Comparison of ENCODE assay signal across 8 mouse cellular contexts in the genomic region with DNA sequence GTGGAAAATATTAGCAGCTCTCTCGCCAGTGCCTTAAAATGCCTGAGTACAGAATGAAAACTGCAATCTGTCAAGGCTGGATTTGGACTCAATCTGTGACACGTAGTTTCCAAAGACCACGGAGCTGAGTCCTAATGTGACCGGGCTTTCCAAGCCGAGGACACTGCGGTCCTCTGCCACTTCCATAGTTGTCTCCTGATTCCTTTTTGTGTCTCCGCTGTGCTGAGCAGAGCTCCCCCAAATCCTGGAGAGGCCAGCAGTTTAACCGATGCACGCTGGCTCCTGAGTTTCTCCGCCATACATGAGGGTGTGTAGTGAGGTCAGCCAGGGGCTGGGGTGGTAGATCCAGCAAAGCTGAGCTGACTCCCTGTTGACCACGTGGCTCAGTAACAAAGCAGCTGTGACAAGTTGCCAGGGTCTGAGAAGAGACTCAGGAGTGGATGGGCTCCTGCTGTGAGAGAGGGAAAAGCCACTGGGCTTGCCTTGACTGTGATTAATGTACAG. TPM values are rescaled to one million over a fixed set of nuclear protein-coding genes. Genes with fewer than 3 reads are reported as not detected.
DNase-seq lines count a peak whose midpoint lies in the region; ATAC-seq lines count a peak whose summit lies in the region.

No protein-coding gene starts in this region.

- H3K4me3 ChIP-seq in forebrain, embryonic 14.5 days (ENCODE audit: low read depth, low read length), result no peak overlapping the region
- H3K4me3 ChIP-seq in forebrain, embryonic 12.5 days (replicated peaks), result no peak overlapping the region
- no peak overlapping the region for H3K4me3 ChIP-seq in heart, embryonic 12.5 days
- no peak overlapping the region for H3K4me3 ChIP-seq in limb, embryonic 13.5 days

- peak; percentile 19 for DNase-seq in forebrain, embryonic 14.5 days (ENCODE audit: low spot score)
- peak; percentile 56 for DNase-seq in MN1 (ENCODE audit: low spot score)
- no peak for DNase-seq in thymus, postnatal 4 days
- DNase-seq in left cerebral cortex, postnatal 14 days (ENCODE audit: low spot score in 2 of 2), result no peak

- H3K27ac ChIP-seq in forebrain, embryonic 14.5 days (ENCODE audit: low read depth, low read length), result no peak overlapping the region
- H3K27ac ChIP-seq in forebrain, embryonic 12.5 days, result no peak overlapping the region
- H3K27ac ChIP-seq in heart, embryonic 12.5 days (ENCODE audit: poor library complexity, severe bottlenecking), result peak overlapping the region; percentile 78
- H3K27ac ChIP-seq in limb, embryonic 13.5 days, result peak overlapping the region; percentile 75

- 66% methylated on average over 11 of the region's 11 CpGs for WGBS in forebrain, embryonic 14.5 days
- WGBS in forebrain, embryonic 12.5 days, result 67% methylated on average over 11 of the region's 11 CpGs
- WGBS in heart, embryonic 12.5 days, result 35% methylated on average over 11 of the region's 11 CpGs
- 44% methylated on average over 11 of the region's 11 CpGs for WGBS in limb, embryonic 13.5 days

- H3K4me1 ChIP-seq in forebrain, embryonic 14.5 days (ENCODE audit: control insufficient read depth, insufficient read depth, low read length), result peaks cover 6% of the 10 kb centered on the region
- H3K4me1 ChIP-seq in forebrain, embryonic 12.5 days, result peaks cover 14% of the 10 kb centered on the region
- H3K4me1 ChIP-seq in heart, embryonic 12.5 days (replicated peaks), result peaks cover 68% of the 10 kb centered on the region
- peaks cover 62% of the 10 kb centered on the region for H3K4me1 ChIP-seq in limb, embryonic 13.5 days

- H3K36me3 ChIP-seq in forebrain, embryonic 14.5 days (ENCODE audit: control insufficient read depth, insufficient read depth, low read length), result no peaks in the 10 kb centered on the region
- H3K36me3 ChIP-seq in forebrain, embryonic 12.5 days (replicated peaks), result no peaks in the 10 kb centered on the region
- H3K36me3 ChIP-seq in heart, embryonic 12.5 days, result no peaks in the 10 kb centered on the region
- H3K36me3 ChIP-seq in limb, embryonic 13.5 days, result no peaks in the 10 kb centered on the region

- intact Hi-C loops in left cerebral cortex, postnatal 14 days (cut with DNase I), result no loop called here

- H3K9me3 ChIP-seq in forebrain, embryonic 14.5 days (replicated peaks; ENCODE audit: control insufficient read depth, low read length), result no peaks in the 10 kb centered on the region
- H3K9me3 ChIP-seq in forebrain, embryonic 12.5 days, result no peaks in the 10 kb centered on the region
- no peaks in the 10 kb centered on the region for H3K9me3 ChIP-seq in heart, embryonic 12.5 days (replicated peaks)
- no peaks in the 10 kb centered on the region for H3K9me3 ChIP-seq in limb, embryonic 13.5 days

- no peak overlapping the region for H3K4me2 ChIP-seq in forebrain, embryonic 14.5 days (ENCODE audit: low read length)
- H3K4me2 ChIP-seq in forebrain, embryonic 12.5 days, result no peak overlapping the region
- H3K4me2 ChIP-seq in heart, embryonic 12.5 days, result 0 out of 2 replicates have a peak overlapping the region, but pooled peaks have one; percentile 17
- H3K4me2 ChIP-seq in limb, embryonic 13.5 days (replicated peaks), result peak overlapping the region; percentile 31

- H3K9ac ChIP-seq in forebrain, embryonic 14.5 days (ENCODE audit: low read length), result no peak overlapping the region
- H3K9ac ChIP-seq in forebrain, embryonic 12.5 days, result no peak overlapping the region
- H3K9ac ChIP-seq in heart, embryonic 12.5 days, result no peak overlapping the region
- H3K9ac ChIP-seq in limb, embryonic 13.5 days, result peak overlapping the region; percentile 32; the same call in 1 of the 2 replicates

- no peaks in the 10 kb centered on the region for H3K27me3 ChIP-seq in forebrain, embryonic 14.5 days (replicated peaks; ENCODE audit: control insufficient read depth, insufficient read depth, low read length)
- H3K27me3 ChIP-seq in forebrain, embryonic 12.5 days, result no peaks in the 10 kb centered on the region
- H3K27me3 ChIP-seq in heart, embryonic 12.5 days (replicated peaks), result no peaks in the 10 kb centered on the region
- H3K27me3 ChIP-seq in limb, embryonic 13.5 days, result no peaks in the 10 kb centered on the region

- no peak for ATAC-seq in forebrain, embryonic 14.5 days
- no peak for ATAC-seq in forebrain, embryonic 12.5 days (ENCODE audit: low FRiP score)
- no peak for ATAC-seq in heart, embryonic 12.5 days (ENCODE audit: insufficient number of reproducible peaks, low FRiP score)
- ATAC-seq in limb, embryonic 13.5 days (ENCODE audit: low FRiP score, low read depth), result no peak
- ATAC-seq in CD4-positive, CD25-positive, alpha-beta regulatory T cell, adult 4 months, result no peak

RNA-seq across cellular contexts. Expression of a gene that starts 45.0 kb away (rescaled TPM):
- polyA plus RNA-seq in forebrain, embryonic 14.5 days (2014; fragmentation: Nextera tagmentation; extraction: Ambion mirVana), result 39.5 and 41.2 TPM in 2 replicates
- polyA plus RNA-seq in forebrain, embryonic 12.5 days (2016; fragmentation: Nextera tagmentation; extraction: Ambion mirVana), result 17.8 and 19.1 TPM in 2 replicates
- polyA plus RNA-seq in heart, embryonic 12.5 days (2016; fragmentation: Nextera tagmentation; extraction: Ambion mirVana), result 46.9 and 49.0 TPM in 2 replicates
- 53.8 and 55.0 TPM in 2 replicates for polyA plus RNA-seq in limb, embryonic 13.5 days (2015; fragmentation: Nextera tagmentation; extraction: Ambion mirVana)
- 1 to 10 TPM; 3.7 to 4.2 TPM for polyA plus RNA-seq in CD4-positive, CD25-positive, alpha-beta regulatory T cell, adult 4 months (2017; shearing (Covaris generic))
- 10 to 100 TPM; 26.9 TPM for total RNA-seq in left cerebral cortex, postnatal 14 days (2021)

Comparison
In these comparisons a context has a peak if more than half of its experiments do, and no peak if none do; other contexts are left out.
1. DNase-seq: peak in forebrain, embryonic 14.5 days (single experiment) and MN1 (single experiment); none in thymus, postnatal 4 days (single experiment) and left cerebral cortex, postnatal 14 days (0 of 2).
2. H3K27ac ChIP-seq: peak in heart, embryonic 12.5 days (single experiment) and limb, embryonic 13.5 days (single experiment); none in forebrain, embryonic 14.5 days (single experiment) and forebrain, embryonic 12.5 days (single experiment).
3. H3K4me2 ChIP-seq: peak in heart, embryonic 12.5 days (single experiment) and limb, embryonic 13.5 days (single experiment); none in forebrain, embryonic 14.5 days (single experiment) and forebrain, embryonic 12.5 days (single experiment).